Mouse (Mus musculus): ENCODE data around the gene Snx30.

GRCm38 (mm10) chr4:59837659-59838058 is 32.0 kb downstream of the Snx30 start:
- TF ChIP-seq TAL1 (IDR thresholded peaks at IDR 0.05; ENCODE audit: low read length) (no peak), GATA1 (IDR thresholded peaks at IDR 0.05; ENCODE audit: low read length) (no peak)

Measured in erythroblast, embryonic 14.5 days (primary cell).